Mouse (Mus musculus) c-Kit-negative CD71-positive TER-119-positive erythroid progenitor cells, embryonic 14.5 days (primary cell): Measurements from ENCODE around the gene Slc6a21.

Experiments used
- DNase-seq: peaks from one replicate; pipeline ENCODE4 v3.0.0-alpha.2; 2013; ENCODE audit warnings: low read depth, low spot score

Gene Slc6a21

GRCm38 (mm10) chr7:45315182-45315701, 37.9 kb downstream of the Slc6a21 start:
- no peak for DNase-seq

DNA sequence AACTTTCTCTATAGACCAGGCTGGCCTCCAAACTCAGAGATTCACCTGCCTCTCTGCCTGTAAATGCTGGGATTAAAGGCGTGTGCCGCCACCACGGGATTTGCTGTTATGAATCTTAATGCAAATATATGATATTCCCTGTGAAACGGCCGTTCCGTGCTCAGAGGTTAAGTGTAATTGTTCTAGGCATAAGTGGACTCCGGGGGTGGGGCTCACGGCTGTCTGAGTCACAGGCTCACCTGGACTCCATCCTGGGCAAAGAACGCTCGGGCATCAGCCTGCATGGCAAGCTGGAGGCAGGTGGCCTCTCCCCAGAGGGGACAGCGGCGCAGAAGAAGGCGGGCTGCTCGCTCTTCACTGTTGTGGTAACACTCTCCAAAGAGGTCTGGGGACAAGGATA, 39.2 kb downstream of the Slc6a21 start:
- no peak for DNase-seq

GRCm38 (mm10) chr7:45322245-45322644, 44.9 kb downstream of the Slc6a21 start:
- no peak for DNase-seq

- DNase-seq, result no peak
These were observed 45.8 kb downstream of the Slc6a21 start for GRCm38 (mm10) chr7:45323069-45323468.

- DNase-seq, result no peak
These were observed 48.5 kb downstream of the Slc6a21 start for GRCm38 (mm10) chr7:45325800-45326199.

- no peak for DNase-seq
These were observed 51.6 kb downstream of the Slc6a21 start for GRCm38 (mm10) chr7:45328841-45329475.

- no peak for DNase-seq
These were observed 54.2 kb downstream of the Slc6a21 start for GRCm38 (mm10) chr7:45331502-45331901.

- DNase-seq, result no peak
These were observed 55.5 kb downstream of the Slc6a21 start for GRCm38 (mm10) chr7:45332685-45333425.

DNA sequence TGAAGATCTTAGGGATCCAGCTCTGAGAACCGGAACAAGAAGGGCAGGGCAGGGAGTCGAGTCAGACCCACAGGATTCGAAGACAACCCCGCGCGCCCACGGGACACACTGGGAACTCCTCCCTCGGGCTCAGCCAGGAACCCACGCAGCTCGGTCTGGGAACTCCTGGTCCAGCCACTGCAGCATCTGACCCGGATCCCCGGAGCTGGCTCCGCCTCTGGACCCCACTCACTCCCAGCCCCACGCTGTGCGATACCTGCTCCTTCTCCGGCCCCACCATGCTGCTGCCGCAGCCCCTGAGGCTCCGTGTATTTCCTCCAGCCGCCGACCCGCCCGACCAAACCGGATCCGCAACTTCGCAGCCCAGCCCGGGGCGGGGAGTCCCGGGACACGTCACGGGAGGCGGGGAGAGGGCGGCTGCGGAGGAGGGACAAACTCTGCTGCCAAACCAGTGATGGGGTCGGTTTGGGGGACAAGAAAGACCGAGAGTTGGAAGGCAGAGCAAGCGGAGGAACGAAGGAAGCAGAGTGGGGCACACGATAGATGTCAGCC, 56.2 kb downstream of the Slc6a21 start, which contains the start of gene Trpm4:
Gene Trpm4 (minus strand): TSS at position 350 of the 552 bp plus-strand sequence.
- no peak for DNase-seq

- no peak for DNase-seq
These were observed 57.3 kb downstream of the Slc6a21 start for GRCm38 (mm10) chr7:45334605-45335004.

DNA sequence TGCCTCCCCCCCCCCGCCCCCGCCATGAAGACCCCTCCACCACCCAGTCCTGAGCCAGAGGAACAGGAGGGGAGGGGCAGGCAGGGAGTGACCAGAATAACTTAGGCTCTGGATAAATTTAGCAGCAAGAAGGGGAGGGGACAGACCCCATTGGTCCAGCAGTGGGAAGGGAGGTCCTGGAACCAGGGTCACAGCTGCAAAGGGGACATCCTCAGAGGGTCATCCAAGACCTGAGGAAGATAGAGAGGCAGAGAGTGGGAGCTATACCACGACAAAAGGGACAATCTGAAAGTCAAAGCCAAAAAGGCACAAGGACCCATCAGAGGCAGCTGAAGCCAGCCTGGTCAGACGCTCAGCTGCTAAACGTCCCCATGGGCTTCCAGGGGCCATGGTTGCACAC, 57.7 kb downstream of the Slc6a21 start, which contains the start of gene Hrc:
Gene Hrc (plus strand): TSS at position 235 of the 400 bp plus-strand sequence.
- DNase-seq, result no peak

DNA sequence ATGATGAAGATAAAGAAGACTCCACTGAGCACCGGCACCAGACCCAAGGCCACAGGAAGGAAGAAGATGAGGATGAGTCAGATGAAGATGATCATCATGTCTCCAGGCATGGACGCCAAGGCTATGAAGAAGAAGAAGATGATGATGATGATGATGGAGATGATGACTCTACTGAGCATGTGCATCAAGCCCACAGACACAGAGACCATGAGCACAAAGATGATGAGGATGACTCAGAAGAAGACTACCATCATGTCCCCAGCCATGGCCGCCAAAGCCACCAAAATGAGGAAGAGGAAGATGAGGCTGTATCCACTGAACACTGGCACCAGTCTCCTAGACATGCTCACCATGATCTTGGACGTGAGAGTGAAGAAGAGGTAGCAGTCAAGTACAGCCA, 59.0 kb downstream of the Slc6a21 start:
- DNase-seq, result no peak

DNA sequence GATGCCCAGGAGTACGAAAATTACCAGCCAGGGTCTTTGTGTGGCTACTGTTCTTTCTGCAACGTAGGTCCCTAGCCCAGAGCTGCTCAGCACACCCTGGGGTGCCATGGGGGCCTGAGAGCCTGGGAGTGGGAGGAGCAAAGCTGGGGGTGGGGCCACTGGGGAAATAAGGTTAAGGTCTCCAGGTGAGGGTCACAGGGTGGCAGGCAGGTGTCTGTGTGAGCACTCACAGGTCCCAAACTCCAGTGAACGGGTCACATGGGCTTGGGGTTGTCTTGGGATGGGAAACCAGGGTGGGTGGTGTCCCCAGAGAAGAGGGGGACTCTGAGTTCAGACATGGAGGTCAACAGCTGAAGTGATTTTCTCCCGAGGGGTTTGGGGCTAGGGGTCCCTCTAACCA, 60.2 kb downstream of the Slc6a21 start:
- DNase-seq, result no peak

DNA sequence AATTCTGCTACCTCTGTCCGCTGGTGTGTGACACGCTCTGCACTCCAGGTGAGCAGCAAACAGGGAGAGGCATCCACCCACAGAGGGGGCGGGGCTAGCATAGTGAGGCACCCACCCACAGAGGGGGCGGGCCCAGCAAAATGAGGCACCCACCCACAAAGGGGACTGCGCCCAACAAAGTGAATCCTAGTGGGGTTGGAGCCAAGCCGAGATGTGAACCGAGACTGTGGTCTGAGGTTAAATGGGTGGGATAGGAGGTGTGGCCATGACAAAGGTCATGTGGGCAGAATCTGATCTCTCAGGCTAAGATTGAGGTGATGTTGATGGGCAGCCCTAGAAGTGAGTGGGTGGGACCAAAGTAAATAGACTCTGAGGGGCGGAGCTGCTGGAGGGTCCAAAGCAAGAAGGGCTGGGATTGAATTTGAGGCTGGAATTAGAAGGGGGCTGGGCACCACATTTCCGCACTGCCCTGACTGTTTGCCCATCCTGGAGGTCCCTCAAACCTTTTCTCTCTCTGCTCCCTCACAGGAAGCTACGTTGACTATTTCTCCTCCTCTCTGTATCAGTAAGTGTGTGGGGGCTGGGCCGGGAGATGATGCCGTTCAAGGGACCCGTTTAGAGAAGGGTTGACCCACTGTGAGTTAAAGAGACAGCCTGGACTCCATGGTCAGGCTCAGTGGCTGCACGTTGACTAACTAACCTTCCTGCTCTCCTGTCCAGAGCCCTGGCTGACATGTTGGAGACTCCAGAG, 61.0 kb downstream of the Slc6a21 start:
- no peak for DNase-seq
